Mouse (Mus musculus) heart, embryonic 10.5 days (tissue): ENCODE measurements around the gene Plekhj1. TPM values are rescaled to one million over a fixed set of nuclear protein-coding genes. Genes with fewer than 3 reads are reported as not detected.
A peak's percentile ranks its signal among the peaks of the same experiment; 100 is the strongest.

Source experiments
- microRNA counts: library from miRNA; unstranded; fragments of <30 nt; microRNA quantifications from one replicate; lab custom pipeline; 2017
- microRNA-seq: library from miRNA; unstranded; fragments of <30 nt; microRNA quantifications from one replicate; pipeline ENCODE4, GENCODE M21; 2017
- polyA plus RNA-seq: library from polyadenylated mRNA; unstranded; fragments of >200 nt; fragmentation: Nextera tagmentation; extraction: Ambion mirVana; gene quantifications from 2 replicates; pipeline ENCODE4 v1.2.1, GENCODE M21; 2016

Plekhj1 gene
- polyA plus RNA-seq, 1 experiment from 2014 or later = 151 TPM

MicroRNAs within 50 kb of the gene (microRNA counts, 519-probe panel; counts per million panel counts)
- microRNA mmu-miR-1982 (lab: Ali Mortazavi, UCI) = not detected

Small RNA genes within 50 kb of the gene (microRNA-seq; reads per million reads assigned to microRNA genes)
- 3.0 reads per million, percentile 5 among the genes with 10 or more reads in this experiment for gene Mir1982

Other genes with a start within 250 kb of the Plekhj1 start
- 25.1 and 26.9 TPM in 2 replicates for gene Rexo1, start 237.1 kb downstream of the Plekhj1 start, polyA plus RNA-seq
- gene Klf16, start 221.3 kb downstream of the Plekhj1 start, polyA plus RNA-seq = 7.9 and 8.1 TPM in 2 replicates
- 94.1 and 120 TPM in 2 replicates for gene Abhd17a, start 208.3 kb downstream of the Plekhj1 start, polyA plus RNA-seq
- 97.4 and 97.9 TPM in 2 replicates for gene Scamp4, start 195.8 kb downstream of the Plekhj1 start, polyA plus RNA-seq
- 5.8 and 9.3 TPM in 2 replicates for gene Adat3, start 195.7 kb downstream of the Plekhj1 start, polyA plus RNA-seq
- 3.1 and 3.5 TPM in 2 replicates for gene Gm49322, start 192.6 kb downstream of the Plekhj1 start, polyA plus RNA-seq
- 110 and 150 TPM in 2 replicates for gene Csnk1g2, start 175.8 kb downstream of the Plekhj1 start, polyA plus RNA-seq
- 59.0 and 69.9 TPM in 2 replicates for gene Btbd2, start 141.6 kb downstream of the Plekhj1 start, polyA plus RNA-seq
- gene Mknk2, start 120.5 kb downstream of the Plekhj1 start, polyA plus RNA-seq = 90.8 and 92.0 TPM in 2 replicates
- gene Mob3a, start 96.6 kb downstream of the Plekhj1 start, polyA plus RNA-seq = 54.8 and 56.8 TPM in 2 replicates
- gene Izumo4, start 96.4 kb downstream of the Plekhj1 start, polyA plus RNA-seq = 12.8 and 14.4 TPM in 2 replicates
- gene Ap3d1, start 56.4 kb downstream of the Plekhj1 start, polyA plus RNA-seq = 53.1 and 60.4 TPM in 2 replicates
- 25.6 and 26.1 TPM in 2 replicates for gene Dot1l, start 43.4 kb downstream of the Plekhj1 start, polyA plus RNA-seq
- 70.6 and 84.1 TPM in 2 replicates for gene Sf3a2, start 428 bp downstream of the Plekhj1 start, polyA plus RNA-seq
- gene Amh, start 6.6 kb upstream of the Plekhj1 start, polyA plus RNA-seq = not detected in 2 replicates
- 7.9 and 8.8 TPM in 2 replicates for gene Jsrp1, start 14.9 kb upstream of the Plekhj1 start, polyA plus RNA-seq
- 2,064 and 2,176 TPM in 2 replicates for gene Oaz1, start 28.0 kb upstream of the Plekhj1 start, polyA plus RNA-seq
- gene Lingo3, start 45.4 kb upstream of the Plekhj1 start, polyA plus RNA-seq = 0.14 and 0.43 TPM in 2 replicates
- gene Lsm7, start 56.6 kb upstream of the Plekhj1 start, polyA plus RNA-seq = 200 and 266 TPM in 2 replicates
- gene Sppl2b, start 56.6 kb upstream of the Plekhj1 start, polyA plus RNA-seq = 32.1 and 34.6 TPM in 2 replicates
- not detected in 2 replicates for gene Tmprss9, start 73.2 kb upstream of the Plekhj1 start, polyA plus RNA-seq
- gene Timm13, start 102.3 kb upstream of the Plekhj1 start, polyA plus RNA-seq = 348 and 363 TPM in 2 replicates
- 39.7 and 47.3 TPM in 2 replicates for gene Lmnb2, start 119.6 kb upstream of the Plekhj1 start, polyA plus RNA-seq
- gene Gadd45b, start 131.4 kb upstream of the Plekhj1 start, polyA plus RNA-seq = 17.1 and 20.1 TPM in 2 replicates
- 1.5 and 2.1 TPM in 2 replicates for gene Gng7, start 216.3 kb upstream of the Plekhj1 start, polyA plus RNA-seq
- gene Diras1, start 227.0 kb upstream of the Plekhj1 start, polyA plus RNA-seq = 0.08 and 0.11 TPM in 2 replicates
- 8.9 and 10.7 TPM in 2 replicates for gene Slc39a3, start 238.8 kb upstream of the Plekhj1 start, polyA plus RNA-seq